In genomic region chr13:48284918-48285693, GRCm38 (mm10) we compare ENCODE assay signal across 22 mouse cellular contexts. TPM values are rescaled to one million over a fixed set of nuclear protein-coding genes. Genes with fewer than 3 reads are reported as not detected.
DNase-seq lines count a peak whose midpoint lies in the region; ATAC-seq lines count a peak whose summit lies in the region.
"Had no signal": no experiment of that assay in that cellular context is flagged by ENCODE, and none has a peak within 500 bp of the region (broad histone marks: within the 10 kb centered on the region; RNA-seq: fewer than 3 reads in every experiment).

No protein-coding gene starts in this region.

- no peaks in the 10 kb centered on the region for H3K27me3 ChIP-seq in embryonic facial prominence, embryonic 14.5 days (replicated peaks; ENCODE audit: control insufficient read depth, insufficient read depth, low read length)
- no peaks in the 10 kb centered on the region for H3K27me3 ChIP-seq in embryonic facial prominence, embryonic 10.5 days (replicated peaks; ENCODE audit: low read depth, poor library complexity, severe bottlenecking)
- no peaks in the 10 kb centered on the region for H3K27me3 ChIP-seq in hindbrain, embryonic 13.5 days
- H3K27me3 ChIP-seq in hindbrain, embryonic 10.5 days (ENCODE audit: insufficient read depth, poor library complexity, severe bottlenecking) = no peaks in the 10 kb centered on the region
- H3K27me3 ChIP-seq in midbrain, embryonic 15.5 days (replicated peaks) = no peaks in the 10 kb centered on the region
- no peaks in the 10 kb centered on the region for H3K27me3 ChIP-seq in midbrain, embryonic 16.5 days (ENCODE audit: control insufficient read depth, insufficient read depth, low read depth, low read length)
- H3K27me3 ChIP-seq: forebrain, embryonic 12.5 days had no signal

- H3K4me1 ChIP-seq in embryonic facial prominence, embryonic 14.5 days (ENCODE audit: control insufficient read depth, insufficient read depth, low read length) = peaks cover 4% of the 10 kb centered on the region; the same call in 1 of the 2 replicates
- no peaks in the 10 kb centered on the region for H3K4me1 ChIP-seq in embryonic facial prominence, embryonic 10.5 days
- H3K4me1 ChIP-seq in hindbrain, embryonic 13.5 days (replicated peaks) = peaks cover 32% of the 10 kb centered on the region
- H3K4me1 ChIP-seq in hindbrain, embryonic 10.5 days (replicated peaks) = no peaks in the 10 kb centered on the region
- H3K4me1 ChIP-seq in midbrain, embryonic 15.5 days = peaks cover 17% of the 10 kb centered on the region
- H3K4me1 ChIP-seq in midbrain, embryonic 16.5 days (ENCODE audit: control insufficient read depth, insufficient read depth, low read length) = peaks cover 12% of the 10 kb centered on the region

- peak; percentile 53; the same call in 1 of the 2 replicates for ATAC-seq in embryonic facial prominence, embryonic 14.5 days (ENCODE audit: low read depth)
- no peak for ATAC-seq in hindbrain, embryonic 13.5 days (ENCODE audit: low FRiP score)
- ATAC-seq in midbrain, embryonic 15.5 days (replicated peaks) = no peak
- no peak for ATAC-seq in midbrain, embryonic 16.5 days
- ATAC-seq: CD4-positive, CD25-positive, alpha-beta regulatory T cell, adult 4 months; hindbrain, postnatal 0 days had no signal

- H3K36me3 ChIP-seq in embryonic facial prominence, embryonic 14.5 days (ENCODE audit: control insufficient read depth, insufficient read depth, low read length) = no peaks in the 10 kb centered on the region
- no peaks in the 10 kb centered on the region for H3K36me3 ChIP-seq in embryonic facial prominence, embryonic 10.5 days (replicated peaks)
- no peaks in the 10 kb centered on the region for H3K36me3 ChIP-seq in hindbrain, embryonic 13.5 days
- H3K36me3 ChIP-seq in hindbrain, embryonic 10.5 days = no peaks in the 10 kb centered on the region
- H3K36me3 ChIP-seq in midbrain, embryonic 15.5 days (replicated peaks) = no peaks in the 10 kb centered on the region
- H3K36me3 ChIP-seq in midbrain, embryonic 16.5 days (ENCODE audit: control insufficient read depth, insufficient read depth, low read length) = no peaks in the 10 kb centered on the region
- H3K36me3 ChIP-seq: forebrain, embryonic 12.5 days; G1E; heart, embryonic 10.5 days had no signal

- DNase-seq in embryonic facial prominence, embryonic 14.5 days (ENCODE audit: low spot score) = peak; percentile 59
- DNase-seq in embryonic facial prominence, embryonic 10.5 days (ENCODE audit: low spot score) = no peak
- DNase-seq in hindbrain, embryonic 10.5 days (ENCODE audit: low spot score) = no peak
- peak; percentile 60 for DNase-seq in retina, postnatal 1 day
- no peak for DNase-seq in layer of hippocampus, postnatal 25 days (ENCODE audit: extremely low spot score in 1 of 2, low spot score in 1 of 2)
- DNase-seq: adrenal gland, postnatal 14 days; B cell, adult 2 months; cerebellum, adult 18-20 months; cerebellum, adult 9-11 months; cerebellum, postnatal 36 days; gastrocnemius, postnatal 36 days; heart, adult 18-20 months; heart, postnatal 10 days had no signal

- WGBS in embryonic facial prominence, embryonic 14.5 days = 49% methylated on average over 9 of the region's 9 CpGs
- 79% methylated on average over 9 of the region's 9 CpGs for WGBS in embryonic facial prominence, embryonic 10.5 days
- 67% methylated on average over 9 of the region's 9 CpGs for WGBS in hindbrain, embryonic 13.5 days
- WGBS in hindbrain, embryonic 10.5 days = 84% methylated on average over 9 of the region's 9 CpGs
- WGBS in midbrain, embryonic 15.5 days = 64% methylated on average over 9 of the region's 9 CpGs
- WGBS in midbrain, embryonic 16.5 days = 66% methylated on average over 9 of the region's 9 CpGs

- H3K27ac ChIP-seq in embryonic facial prominence, embryonic 14.5 days (replicated peaks; ENCODE audit: low read depth, low read length) = no peak overlapping the region
- H3K27ac ChIP-seq in embryonic facial prominence, embryonic 10.5 days (replicated peaks) = no peak overlapping the region
- peak overlapping the region; percentile 10; the same call in 1 of the 2 replicates for H3K27ac ChIP-seq in hindbrain, embryonic 13.5 days
- no peak overlapping the region for H3K27ac ChIP-seq in hindbrain, embryonic 10.5 days
- peak overlapping the region; percentile 32 for H3K27ac ChIP-seq in midbrain, embryonic 15.5 days
- no peak overlapping the region; the same call in 1 of the 2 replicates for H3K27ac ChIP-seq in midbrain, embryonic 16.5 days (ENCODE audit: low read length)
- H3K27ac ChIP-seq: forebrain, embryonic 12.5 days; heart, embryonic 10.5 days; hindbrain, postnatal 0 days had no signal

- no peak overlapping the region for H3K9ac ChIP-seq in embryonic facial prominence, embryonic 14.5 days (ENCODE audit: low read depth, low read length)
- H3K9ac ChIP-seq in hindbrain, embryonic 13.5 days = no peak overlapping the region
- no peak overlapping the region for H3K9ac ChIP-seq in midbrain, embryonic 15.5 days
- no peak overlapping the region for H3K9ac ChIP-seq in midbrain, embryonic 16.5 days (ENCODE audit: low read depth, low read length)
- H3K9ac ChIP-seq: forebrain, embryonic 12.5 days had no signal

- H3K4me3 ChIP-seq in embryonic facial prominence, embryonic 14.5 days (ENCODE audit: low read depth, low read length) = no peak overlapping the region
- no peak overlapping the region for H3K4me3 ChIP-seq in embryonic facial prominence, embryonic 10.5 days
- H3K4me3 ChIP-seq in hindbrain, embryonic 13.5 days = no peak overlapping the region
- H3K4me3 ChIP-seq in hindbrain, embryonic 10.5 days = no peak overlapping the region
- no peak overlapping the region for H3K4me3 ChIP-seq in midbrain, embryonic 15.5 days
- H3K4me3 ChIP-seq in midbrain, embryonic 16.5 days (ENCODE audit: low read depth, low read length) = no peak overlapping the region
- H3K4me3 ChIP-seq: forebrain, embryonic 12.5 days; heart, embryonic 10.5 days had no signal

- H3K9me3 ChIP-seq in embryonic facial prominence, embryonic 14.5 days (ENCODE audit: control insufficient read depth, low read length) = no peaks in the 10 kb centered on the region
- no peaks in the 10 kb centered on the region for H3K9me3 ChIP-seq in embryonic facial prominence, embryonic 10.5 days
- H3K9me3 ChIP-seq in hindbrain, embryonic 13.5 days = no peaks in the 10 kb centered on the region
- no peaks in the 10 kb centered on the region for H3K9me3 ChIP-seq in hindbrain, embryonic 10.5 days
- no peaks in the 10 kb centered on the region for H3K9me3 ChIP-seq in midbrain, embryonic 15.5 days
- no peaks in the 10 kb centered on the region for H3K9me3 ChIP-seq in midbrain, embryonic 16.5 days (replicated peaks; ENCODE audit: control insufficient read depth, low read length, poor library complexity, severe bottlenecking)
- H3K9me3 ChIP-seq: forebrain, embryonic 12.5 days; heart, embryonic 10.5 days had no signal

- no peak overlapping the region for H3K4me2 ChIP-seq in embryonic facial prominence, embryonic 14.5 days (ENCODE audit: low read depth, low read length)
- no peak overlapping the region for H3K4me2 ChIP-seq in hindbrain, embryonic 13.5 days
- H3K4me2 ChIP-seq in midbrain, embryonic 15.5 days = no peak overlapping the region
- H3K4me2 ChIP-seq in midbrain, embryonic 16.5 days (ENCODE audit: low read length) = no peak overlapping the region
- H3K4me2 ChIP-seq: forebrain, embryonic 12.5 days had no signal

RNA-seq across cellular contexts. Expression of gene Id4, which starts 24.1 kb away (rescaled TPM):
- 11.8 and 13.0 TPM in 2 replicates for polyA plus RNA-seq in embryonic facial prominence, embryonic 14.5 days (2014; fragmentation: Nextera tagmentation; extraction: Ambion mirVana)
- 18.6 and 19.2 TPM in 2 replicates for polyA plus RNA-seq in embryonic facial prominence, embryonic 10.5 days (2016; fragmentation: Nextera tagmentation; extraction: Ambion mirVana)
- polyA plus RNA-seq in hindbrain, embryonic 13.5 days (2015; fragmentation: Nextera tagmentation; extraction: Ambion mirVana) = 92.9 and 99.3 TPM in 2 replicates
- polyA plus RNA-seq in hindbrain, embryonic 10.5 days (2016; fragmentation: Nextera tagmentation; extraction: Ambion mirVana) = 29.7 and 47.3 TPM in 2 replicates
- polyA plus RNA-seq in midbrain, embryonic 15.5 days (2015; fragmentation: Nextera tagmentation; extraction: Ambion mirVana) = 165 and 174 TPM in 2 replicates
- 148 and 217 TPM in 2 replicates for polyA plus RNA-seq in midbrain, embryonic 16.5 days (2015; fragmentation: Nextera tagmentation; extraction: Ambion mirVana)
- total RNA-seq in layer of hippocampus, postnatal 25 days (2021) = 10 to 100 TPM; 43.8 to 53.7 TPM
- total RNA-seq: G1E; hematopoietic stem cell, adult 5-6 weeks had no signal
- polyA plus RNA-seq: CD4-positive, CD25-positive, alpha-beta regulatory T cell, adult 4 months; G1E had no signal

Comparison
In these comparisons a context has a peak if more than half of its experiments do, and no peak if none do; other contexts are left out.
1. DNase-seq: peak in embryonic facial prominence, embryonic 14.5 days (single experiment) and retina, postnatal 1 day (single experiment); none in embryonic facial prominence, embryonic 10.5 days (single experiment), hindbrain, embryonic 10.5 days (single experiment) and layer of hippocampus, postnatal 25 days (0 of 2).
2. H3K27ac ChIP-seq: peak in hindbrain, embryonic 13.5 days (single experiment) and midbrain, embryonic 15.5 days (single experiment); none in embryonic facial prominence, embryonic 14.5 days (single experiment), embryonic facial prominence, embryonic 10.5 days (single experiment), hindbrain, embryonic 10.5 days (single experiment) and midbrain, embryonic 16.5 days (single experiment).